Mouse (Mus musculus): ENCODE measurements around the gene Bbc3.

DNA sequence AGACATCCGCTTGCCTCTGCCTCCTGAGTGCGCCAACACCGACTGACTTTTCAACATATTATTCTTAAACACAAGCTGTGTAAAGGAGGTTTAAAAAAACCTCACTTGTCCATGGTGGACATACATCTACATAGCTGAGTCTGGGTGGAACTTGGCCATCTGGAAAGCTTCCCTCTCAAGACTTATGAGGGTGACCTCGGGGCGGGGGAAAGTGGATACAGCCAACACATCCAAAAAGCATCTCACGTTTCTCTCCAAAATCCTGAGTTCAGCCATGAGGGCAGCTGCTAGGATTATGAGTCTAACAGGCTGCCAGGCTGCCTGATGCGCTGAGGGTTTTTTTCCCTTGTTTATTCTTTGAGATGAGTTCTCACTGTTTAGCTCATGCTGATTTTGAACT, 16.5 kb downstream of the Bbc3 start:
- TF ChIP-seq MAX (IDR thresholded peaks at IDR 0.05; ENCODE audit: low read depth) (no peak), POLR2A (IDR thresholded peaks at IDR 0.05; ENCODE audit: insufficient read length, low read depth) (no peak)
